Mouse (Mus musculus) kidney, embryonic 16.5 days (tissue): ENCODE measurements around the gene Itga8. TPM values are rescaled to one million over a fixed set of nuclear protein-coding genes. Genes with fewer than 3 reads are reported as not detected.

Experiments used
- ATAC-seq: fragments of 200-750 bp; cut with Nextera tagmentation; 2 replicates; pipeline ENCODE4 v1.8.0; 2017; ENCODE audit warnings: moderate TSS enrichment; ENCODE audit not compliant: low FRiP score, low TSS enrichment
- H3K27ac ChIP-seq: fragments of 300-500 bp; sonication (generic); 2 replicates; pipeline ENCODE4 v1.5.1; 2014; ENCODE audit warnings: low read length
- H3K27me3 ChIP-seq: fragments of 300-500 bp; sonication (generic); 2 replicates; pipeline ENCODE4 v1.6.1; 2014; ENCODE audit warnings: low read length, control low read depth, mixed read lengths; ENCODE audit not compliant: insufficient read depth
- H3K36me3 ChIP-seq: fragments of 300-500 bp; sonication (generic); 2 replicates; pipeline ENCODE4 v1.6.1; 2014; ENCODE audit warnings: low read length, control low read depth, mixed read lengths; ENCODE audit not compliant: insufficient read depth
- H3K4me1 ChIP-seq: fragments of 300-500 bp; sonication (generic); 2 replicates; pipeline ENCODE4 v1.6.1; 2014; ENCODE audit warnings: low read length, control low read depth, mixed read lengths; ENCODE audit not compliant: insufficient read depth
- H3K4me2 ChIP-seq: fragments of 300-500 bp; sonication (generic); replicated peaks from 2 replicates; pipeline ENCODE4 v1.6.1; 2014; ENCODE audit warnings: low read depth, low read length
- H3K4me3 ChIP-seq: fragments of 300-500 bp; sonication (generic); 2 replicates; pipeline ENCODE4 v1.5.1; 2014; ENCODE audit warnings: mild to moderate bottlenecking, low read length
- H3K9ac ChIP-seq: fragments of 300-500 bp; sonication (generic); replicated peaks from 2 replicates; pipeline ENCODE4 v1.6.1; 2014; ENCODE audit warnings: low read length
- H3K9me3 ChIP-seq: fragments of 300-500 bp; sonication (generic); 2 replicates; pipeline ENCODE4 v1.6.1; 2016; ENCODE audit warnings: low read length, control low read depth
- WGBS: fragments of 180-500 bp; shearing (Covaris S2); extraction: QIAGEN DNeasy Blood & Tissue Kit; methylation state at CpG from one replicate; pipeline ENCODE4 v1.1.7; 2014; 5-methylcytosine and 5-hydroxymethylcytosine counted together
- polyA plus RNA-seq: library from polyadenylated mRNA; unstranded; fragments of >200 nt; fragmentation: Nextera tagmentation; extraction: Ambion mirVana; gene quantifications from 2 replicates; pipeline ENCODE4 v1.2.1, GENCODE M21; 2015

The Itga8 gene
- polyA plus RNA-seq, 1 experiment from 2014 or later: 45.4 TPM

DNA sequence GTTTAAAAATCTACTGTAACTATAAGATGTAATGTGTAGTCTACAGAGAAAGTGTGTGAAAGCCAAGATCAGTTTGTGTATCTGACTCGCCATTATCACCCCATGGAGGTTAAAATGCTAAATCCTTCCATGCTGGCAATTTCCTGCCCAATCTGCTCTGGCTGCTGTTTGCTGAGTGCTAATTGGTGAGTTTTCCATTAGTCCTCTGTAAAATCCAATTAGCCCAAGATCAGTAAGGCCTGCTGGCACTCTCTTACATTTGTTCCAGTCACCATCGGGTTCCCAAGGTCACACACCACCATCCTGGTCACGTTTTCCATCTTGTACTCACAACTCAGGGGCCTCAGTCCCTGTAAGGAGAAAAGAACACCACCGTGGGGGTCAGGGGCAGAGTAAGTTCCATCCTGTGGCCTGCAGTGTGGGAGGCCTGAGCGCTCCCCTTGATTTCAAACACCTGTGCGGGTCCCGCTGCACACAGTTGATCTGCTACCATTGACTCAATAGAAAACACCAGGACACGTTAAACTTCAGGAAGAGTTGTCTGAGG is 119.2 kb downstream of the Itga8 start:
- Histone ChIP-seq H3K4me2 (no peak overlapping the region), H3K9me3 (no peaks in the 10 kb centered on the region), H3K4me1 (no peaks in the 10 kb centered on the region), H3K27me3 (no peaks in the 10 kb centered on the region), H3K4me3 (no peak overlapping the region), H3K27ac (no peak overlapping the region), H3K36me3 (0 out of 2 replicates have a peak, but pooled peaks cover 9% of the 10 kb centered on the region), H3K9ac (no peak overlapping the region)
- WGBS: 50% methylated on average over 8 of the region's 8 CpGs
- ATAC-seq: no peak

DNA sequence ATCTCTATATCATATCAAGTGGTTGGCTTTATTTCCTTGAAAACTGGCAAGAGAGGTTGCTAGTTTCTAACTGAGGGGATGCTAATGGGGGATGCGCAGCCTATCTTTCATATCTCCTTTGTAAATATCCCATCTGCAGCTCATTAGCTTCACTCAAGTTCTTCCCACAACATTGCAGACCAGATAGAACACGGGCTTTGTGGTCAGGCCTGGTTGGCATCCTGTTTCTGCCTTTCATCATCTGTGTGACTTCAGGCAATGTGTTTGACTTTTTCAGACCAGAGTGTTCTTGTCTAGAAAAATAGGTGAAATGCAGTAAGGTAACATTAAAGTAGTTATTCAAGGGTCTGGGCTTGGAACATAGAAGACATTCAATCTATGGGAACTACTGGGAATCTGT is 121.1 kb downstream of the Itga8 start:
- no peak overlapping the region for H3K4me2 ChIP-seq

DNA sequence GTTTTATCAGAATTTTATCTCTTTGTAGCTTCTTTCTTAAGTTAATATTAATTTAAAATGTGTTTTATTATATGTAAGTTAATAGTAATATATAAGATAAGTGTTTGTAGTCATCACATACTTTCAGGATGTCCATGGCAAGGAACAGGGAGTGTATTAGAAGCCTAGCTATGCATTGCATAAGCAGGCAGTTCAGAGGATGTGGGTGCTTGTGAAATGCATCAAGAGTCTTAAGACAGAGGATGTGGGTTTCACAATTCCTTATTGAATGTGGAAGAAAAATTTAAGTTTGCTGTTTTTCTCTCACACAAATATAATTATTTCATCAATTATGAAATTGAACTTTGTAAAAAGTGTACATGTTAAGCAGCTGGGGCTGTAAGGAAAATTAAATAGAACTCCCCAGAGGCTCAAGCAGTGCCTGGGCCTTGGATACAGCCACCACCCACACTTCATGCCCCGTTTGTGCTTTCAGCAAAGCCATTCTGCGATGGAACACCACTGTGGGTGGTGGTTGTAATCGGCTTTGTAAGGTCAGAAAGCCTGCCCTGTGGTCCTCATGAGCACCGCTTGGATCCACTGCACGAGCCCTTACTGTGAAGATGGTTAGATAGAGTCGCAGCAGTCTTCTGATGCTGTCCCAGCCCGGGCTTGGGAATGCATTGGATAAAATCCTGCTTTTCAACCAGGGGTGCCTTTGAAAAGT is 126.8 kb downstream of the Itga8 start:
- 79% methylated on average over 7 of the region's 7 CpGs for WGBS
- no peak for ATAC-seq
- no peak overlapping the region for H3K4me2 ChIP-seq
- H3K4me3 ChIP-seq: no peak overlapping the region
- no peaks in the 10 kb centered on the region for H3K27me3 ChIP-seq
- no peak overlapping the region for H3K9ac ChIP-seq
- no peak overlapping the region for H3K27ac ChIP-seq
- H3K9me3 ChIP-seq: no peaks in the 10 kb centered on the region
- 0 out of 2 replicates have a peak, but pooled peaks cover 7% of the 10 kb centered on the region for H3K36me3 ChIP-seq
- H3K4me1 ChIP-seq: no peaks in the 10 kb centered on the region

More for the DNA sequence above, 121.1 kb downstream of the Itga8 start:
- 79% methylated on average over 2 of the region's 2 CpGs for WGBS
- 0 out of 2 replicates have a peak, but pooled peaks cover 2% of the 10 kb centered on the region for H3K36me3 ChIP-seq
- H3K27me3 ChIP-seq: no peaks in the 10 kb centered on the region
- H3K27ac ChIP-seq: no peak overlapping the region
- no peak for ATAC-seq
- H3K4me3 ChIP-seq: no peak overlapping the region
- no peak overlapping the region for H3K9ac ChIP-seq
- H3K4me1 ChIP-seq: no peaks in the 10 kb centered on the region
- H3K9me3 ChIP-seq: no peaks in the 10 kb centered on the region

DNA sequence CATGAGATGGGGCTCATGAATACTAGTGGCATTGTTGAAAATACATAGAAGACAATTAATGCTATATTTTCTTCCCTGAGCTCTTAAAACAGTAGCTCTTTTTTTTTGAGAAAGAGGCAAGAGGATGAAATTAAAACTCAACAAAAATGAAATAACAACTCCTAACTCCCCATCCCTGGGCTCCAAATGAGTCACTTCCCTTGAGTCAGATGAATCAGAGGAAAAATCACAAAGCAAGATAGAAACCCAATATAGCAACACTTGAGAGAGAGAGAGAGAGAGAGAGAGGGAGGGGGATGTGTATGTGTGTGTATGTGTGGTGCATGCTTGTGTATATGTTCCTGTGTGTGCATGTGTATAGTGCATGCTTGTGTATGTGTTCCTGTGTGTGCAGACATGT is 131.5 kb downstream of the Itga8 start:
- ATAC-seq: no peak
- Histone ChIP-seq H3K9ac (no peak overlapping the region), H3K4me1 (no peaks in the 10 kb centered on the region), H3K9me3 (no peaks in the 10 kb centered on the region), H3K27ac (no peak overlapping the region), H3K36me3 (0 out of 2 replicates have a peak, but pooled peaks cover 8% of the 10 kb centered on the region), H3K27me3 (no peaks in the 10 kb centered on the region), H3K4me3 (no peak overlapping the region), H3K4me2 (no peak overlapping the region)

DNA sequence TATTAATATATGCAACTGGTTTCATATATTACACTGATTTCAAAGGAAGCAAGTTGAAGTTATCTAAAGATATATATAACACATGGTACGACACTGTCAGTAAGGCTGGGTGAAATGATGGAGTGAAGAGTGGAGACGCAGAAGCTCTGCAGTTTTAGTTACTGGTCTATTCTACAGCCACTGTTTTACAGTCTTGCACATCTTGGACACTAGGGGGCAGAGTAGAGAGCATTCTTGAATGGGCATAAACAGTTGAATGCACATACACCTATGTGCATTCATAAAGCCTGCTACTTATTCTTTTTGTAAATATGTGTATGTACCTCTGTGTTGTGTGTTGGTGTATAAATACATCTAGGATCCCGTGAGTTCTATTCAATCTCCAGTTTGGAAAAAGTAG is 141.2 kb downstream of the Itga8 start:
- Histone ChIP-seq H3K9ac (no peak overlapping the region), H3K4me1 (no peaks in the 10 kb centered on the region), H3K27ac (no peak overlapping the region), H3K9me3 (no peaks in the 10 kb centered on the region), H3K27me3 (no peaks in the 10 kb centered on the region), H3K4me3 (no peak overlapping the region), H3K36me3 (0 out of 2 replicates have a peak, but pooled peaks cover 3% of the 10 kb centered on the region), H3K4me2 (no peak overlapping the region)
- WGBS: 79% methylated on average over 3 of the region's 3 CpGs
- no peak for ATAC-seq

DNA sequence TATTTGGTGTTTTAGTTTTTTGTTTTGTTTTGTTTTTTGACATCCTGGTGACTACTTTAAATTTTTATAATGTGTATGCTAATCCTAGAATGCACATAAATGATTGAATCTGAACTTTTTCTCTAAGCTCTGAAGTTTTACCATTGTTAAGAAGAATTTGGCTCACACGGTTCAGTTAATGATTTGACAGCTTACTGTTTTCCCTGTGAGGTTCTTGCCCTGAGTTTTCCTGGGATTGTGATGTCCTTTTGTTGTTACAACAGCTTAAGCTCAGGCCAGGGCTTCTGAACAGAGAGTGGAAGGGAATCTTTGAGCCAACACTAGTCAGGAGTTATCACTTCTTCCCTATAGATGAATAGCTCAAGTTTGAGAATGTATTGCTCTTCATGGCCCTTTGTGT is 144.7 kb downstream of the Itga8 start:
- WGBS: 41% methylated on average over 1 of the region's 1 CpGs
- no peak overlapping the region for H3K27ac ChIP-seq
- no peaks in the 10 kb centered on the region for H3K4me1 ChIP-seq
- no peak overlapping the region for H3K9ac ChIP-seq
- no peak overlapping the region for H3K4me3 ChIP-seq
- H3K9me3 ChIP-seq: no peaks in the 10 kb centered on the region
- 0 out of 2 replicates have a peak, but pooled peaks cover 3% of the 10 kb centered on the region for H3K36me3 ChIP-seq
- H3K4me2 ChIP-seq: no peak overlapping the region
- ATAC-seq: no peak
- H3K27me3 ChIP-seq: no peaks in the 10 kb centered on the region

DNA sequence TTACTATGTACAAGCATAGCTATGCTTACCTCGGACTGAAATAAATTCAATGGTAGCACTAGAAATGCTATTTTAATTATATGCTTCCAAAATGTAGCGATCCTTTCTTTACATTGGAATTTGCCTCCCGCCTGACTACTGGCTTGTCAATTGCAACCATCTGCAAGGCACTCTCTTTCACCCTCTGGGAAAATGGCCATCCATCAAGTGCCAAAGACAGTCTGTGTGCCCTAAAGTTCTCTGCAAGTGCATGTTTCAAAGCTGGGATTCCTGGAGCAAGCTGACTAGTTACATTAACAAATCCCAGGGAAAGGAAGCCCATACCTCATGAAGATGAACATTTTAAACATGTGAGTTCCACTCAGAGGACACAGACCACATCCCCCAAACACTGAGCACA is 145.3 kb downstream of the Itga8 start:
- H3K9ac ChIP-seq: no peak overlapping the region
- no peak overlapping the region for H3K4me3 ChIP-seq
- 65% methylated on average over 3 of the region's 3 CpGs for WGBS
- no peaks in the 10 kb centered on the region for H3K9me3 ChIP-seq
- H3K36me3 ChIP-seq: 0 out of 2 replicates have a peak, but pooled peaks cover 3% of the 10 kb centered on the region
- no peaks in the 10 kb centered on the region for H3K27me3 ChIP-seq
- H3K4me1 ChIP-seq: no peaks in the 10 kb centered on the region
- ATAC-seq: no peak
- no peak overlapping the region for H3K4me2 ChIP-seq
- H3K27ac ChIP-seq: no peak overlapping the region

DNA sequence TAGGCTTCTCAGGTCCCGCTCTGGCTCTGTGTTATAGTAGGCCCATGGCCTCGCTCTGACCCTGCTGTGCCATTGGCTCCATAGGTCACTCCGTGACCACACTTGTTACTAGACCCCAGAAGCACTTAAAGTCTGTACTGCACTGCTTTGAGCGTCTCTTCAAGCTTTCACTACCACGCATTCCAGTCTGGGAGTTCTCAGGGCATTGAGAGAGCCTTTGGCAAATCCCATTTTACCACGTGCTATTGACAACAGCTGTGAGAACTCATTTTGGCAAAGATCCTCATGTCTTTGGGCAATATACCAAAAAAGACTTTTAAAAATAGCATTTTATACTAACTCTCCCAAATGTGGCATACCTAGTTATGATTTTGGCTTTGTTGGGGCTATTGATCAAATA is 147.0 kb downstream of the Itga8 start:
- Histone ChIP-seq H3K27me3 (no peaks in the 10 kb centered on the region), H3K4me1 (no peaks in the 10 kb centered on the region), H3K9me3 (no peaks in the 10 kb centered on the region), H3K4me2 (no peak overlapping the region), H3K9ac (no peak overlapping the region), H3K36me3 (no peaks in the 10 kb centered on the region), H3K4me3 (no peak overlapping the region), H3K27ac (no peak overlapping the region)
- 83% methylated on average over 6 of the region's 6 CpGs for WGBS
- no peak for ATAC-seq

DNA sequence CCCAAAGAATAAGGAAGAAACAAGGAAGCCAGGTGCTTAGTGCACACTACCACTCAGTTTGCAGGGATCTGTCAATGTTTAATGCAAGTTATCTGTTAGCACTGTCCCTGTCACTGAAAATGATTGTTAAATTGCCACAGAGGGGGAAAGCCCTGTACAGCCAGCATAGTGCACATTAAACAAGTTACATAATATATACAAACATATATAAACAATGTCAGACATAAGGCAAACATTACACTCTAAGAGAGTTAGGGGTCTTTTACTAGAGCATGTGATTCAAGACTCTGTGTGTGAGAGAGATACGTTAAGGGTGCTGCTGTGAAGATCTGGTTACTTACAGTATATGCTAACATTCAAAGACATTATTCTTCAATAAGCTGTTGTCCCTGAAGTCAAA is 148.2 kb downstream of the Itga8 start:
- Histone ChIP-seq H3K4me1 (no peaks in the 10 kb centered on the region), H3K9ac (no peak overlapping the region), H3K36me3 (no peaks in the 10 kb centered on the region), H3K9me3 (no peaks in the 10 kb centered on the region), H3K4me2 (no peak overlapping the region), H3K4me3 (no peak overlapping the region), H3K27ac (no peak overlapping the region), H3K27me3 (no peaks in the 10 kb centered on the region)
- 79% methylated on average over 1 of the region's 1 CpGs for WGBS
- ATAC-seq: no peak

DNA sequence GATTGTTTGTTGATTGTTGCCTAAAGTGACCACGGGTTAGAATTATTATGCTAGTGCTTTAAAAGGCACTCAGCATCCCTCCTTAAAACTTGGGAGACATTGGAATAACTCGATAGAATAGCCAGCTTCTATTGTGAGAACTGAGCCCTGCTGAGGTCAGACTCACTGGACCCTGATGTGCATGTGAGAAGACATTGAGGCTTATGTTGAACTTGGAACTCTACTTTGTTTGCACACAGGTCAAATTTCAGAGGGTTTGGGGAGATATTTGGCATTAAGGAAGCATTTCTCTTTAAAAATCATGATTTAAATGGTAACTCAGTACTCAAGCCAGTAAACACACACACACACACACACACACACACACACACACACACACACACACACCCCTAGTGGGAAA is 153.8 kb downstream of the Itga8 start:
- no peaks in the 10 kb centered on the region for H3K4me1 ChIP-seq
- no peaks in the 10 kb centered on the region for H3K27me3 ChIP-seq
- H3K4me3 ChIP-seq: no peak overlapping the region
- no peaks in the 10 kb centered on the region for H3K9me3 ChIP-seq
- H3K9ac ChIP-seq: no peak overlapping the region
- H3K36me3 ChIP-seq: no peaks in the 10 kb centered on the region; the same call in 1 of the 2 replicates
- no peak overlapping the region for H3K27ac ChIP-seq
- no peak overlapping the region for H3K4me2 ChIP-seq
- no peak for ATAC-seq
- WGBS: 67% methylated on average over 2 of the region's 2 CpGs
